Mouse (Mus musculus) bone marrow, adult 2 months (tissue): Measurements from ENCODE around the gene B3gntl1.

Source experiments
- CTCF ChIP-seq: fragments of 200-500 bp; IDR thresholded peaks from 2 replicates; pipeline ENCODE4 v1.5.1; 2011; ENCODE audit warnings: low read length, control low read depth; ENCODE audit not compliant: control insufficient read depth, insufficient read depth
- POLR2A ChIP-seq: fragments of 200-500 bp; IDR thresholded peaks from 2 replicates; pipeline ENCODE4 v1.6.1; 2011; ENCODE audit warnings: low read depth, mild to moderate bottlenecking, control low read depth, low read length, borderline replicate concordance; ENCODE audit not compliant: control insufficient read depth

DNA sequence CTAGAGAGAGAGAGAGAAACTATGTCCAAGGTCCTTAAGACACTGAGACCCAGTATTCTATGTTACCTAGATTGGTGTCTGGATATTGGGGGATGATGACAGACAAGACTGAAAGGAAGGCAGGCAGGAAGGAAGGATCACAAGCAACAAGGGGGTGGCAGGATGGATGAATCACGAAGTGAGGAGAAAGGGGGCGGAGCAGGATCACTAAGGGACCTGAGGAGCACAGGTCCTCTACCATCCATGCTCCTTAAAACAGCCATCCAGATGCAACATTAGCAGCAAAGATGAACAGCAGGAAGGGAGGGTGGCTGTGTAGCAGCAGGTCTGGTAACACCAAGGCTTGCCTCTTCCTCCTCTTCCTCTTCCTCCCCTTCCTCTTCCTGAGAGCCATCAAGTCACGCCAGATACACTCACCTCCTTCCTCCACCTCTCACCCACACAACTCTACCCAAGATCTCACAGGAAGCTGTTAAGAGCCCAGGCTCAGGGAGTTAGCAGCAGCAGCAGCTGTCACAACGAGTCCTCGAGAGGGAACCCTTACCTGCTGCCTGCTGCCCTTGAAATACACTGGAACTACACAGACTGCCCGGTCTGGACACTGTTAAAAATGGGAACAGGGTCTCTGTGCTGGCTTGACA is 17.7 kb downstream of the B3gntl1 start:
- TF ChIP-seq CTCF (no peak), POLR2A (no peak)
